Comparison of ENCODE assay signal across 10 mouse cellular contexts in genomic region chr4:126750863-126751555, GRCm38 (mm10). TPM values are rescaled to one million over a fixed set of nuclear protein-coding genes. Genes with fewer than 3 reads are reported as not detected.
DNase-seq lines count a peak whose midpoint lies in the region; ATAC-seq and TF ChIP-seq lines count a peak whose summit lies in the region.
"Had no signal": no experiment of that assay in that cellular context is flagged by ENCODE, and none has a peak within 500 bp of the region (broad histone marks: within the 10 kb centered on the region; RNA-seq: fewer than 3 reads in every experiment).

No protein-coding gene starts in this region.

- peak overlapping the region; percentile 61 for H3K4me2 ChIP-seq in neural tube, embryonic 11.5 days (ENCODE audit: low read depth)
- H3K4me2 ChIP-seq in intestine, embryonic 15.5 days (replicated peaks): 0 out of 2 replicates have a peak overlapping the region, but pooled peaks have one; percentile 98

- TF ChIP-seq CTCF in olfactory bulb, adult 2 months (IDR thresholded peaks at IDR 0.05; ENCODE audit: insufficient read depth, low read depth, low read length): no peak

- H3K9me3 ChIP-seq in neural tube, embryonic 11.5 days (ENCODE audit: control insufficient read depth, low read length): no peaks in the 10 kb centered on the region
- H3K9me3 ChIP-seq in intestine, embryonic 15.5 days: no peaks in the 10 kb centered on the region

- ATAC-seq in neural tube, embryonic 11.5 days (ENCODE audit: insufficient read depth, low FRiP score, low TSS enrichment): no peak
- ATAC-seq in intestine, embryonic 15.5 days: no peak

- no peak for TF ChIP-seq POLR2A in olfactory bulb, adult 2 months (IDR thresholded peaks at IDR 0.05; ENCODE audit: insufficient read depth, low read depth, low read length)

- 83% methylated on average over 8 of the region's 8 CpGs for WGBS in neural tube, embryonic 11.5 days
- WGBS in intestine, embryonic 15.5 days: 74% methylated on average over 8 of the region's 8 CpGs
- 33% methylated on average over 8 of the region's 8 CpGs for WGBS in olfactory bulb, adult 2 months

- H3K36me3 ChIP-seq in neural tube, embryonic 11.5 days (ENCODE audit: control insufficient read depth, insufficient read depth, low read length): peaks cover 8% of the 10 kb centered on the region; the same call in 1 of the 2 replicates
- H3K36me3 ChIP-seq in intestine, embryonic 15.5 days: peaks cover 17% of the 10 kb centered on the region

- no peak overlapping the region for H3K4me3 ChIP-seq in neural tube, embryonic 11.5 days (ENCODE audit: low read depth, low read length)
- H3K4me3 ChIP-seq in intestine, embryonic 15.5 days (replicated peaks): no peak overlapping the region
- peak overlapping the region; percentile 90 for H3K4me3 ChIP-seq in olfactory bulb, adult 2 months (ENCODE audit: insufficient read depth, low read depth, low read length)

- peaks cover 15% of the 10 kb centered on the region for H3K4me1 ChIP-seq in neural tube, embryonic 11.5 days (ENCODE audit: control insufficient read depth, insufficient read depth, low read length)
- H3K4me1 ChIP-seq in intestine, embryonic 15.5 days (replicated peaks): peaks cover 32% of the 10 kb centered on the region
- peaks cover 36% of the 10 kb centered on the region for H3K4me1 ChIP-seq in olfactory bulb, adult 2 months (ENCODE audit: control insufficient read depth, insufficient read depth, low read length)

- no peak overlapping the region for H3K9ac ChIP-seq in neural tube, embryonic 11.5 days (ENCODE audit: low read length)
- H3K9ac ChIP-seq in intestine, embryonic 15.5 days: no peak overlapping the region

- no peaks in the 10 kb centered on the region for H3K27me3 ChIP-seq in neural tube, embryonic 11.5 days (ENCODE audit: control insufficient read depth, insufficient read depth, low read length)
- no peaks in the 10 kb centered on the region for H3K27me3 ChIP-seq in intestine, embryonic 15.5 days (replicated peaks)

- no peak overlapping the region for H3K27ac ChIP-seq in neural tube, embryonic 11.5 days (ENCODE audit: low read depth, low read length)
- H3K27ac ChIP-seq in intestine, embryonic 15.5 days: no peak overlapping the region
- H3K27ac ChIP-seq in olfactory bulb, adult 2 months (ENCODE audit: insufficient read depth, low read depth, low read length): peak overlapping the region; percentile 77

- peak; percentile 57 for DNase-seq in cerebellum, adult 11-12 months
- DNase-seq in cerebellum, postnatal 14 days: no peak
- DNase-seq in neural tube, embryonic 11.5 days (ENCODE audit: low spot score): no peak
- DNase-seq in neural tube, embryonic 10.5 days (ENCODE audit: extremely low spot score, low spot score): no peak
- no peak for DNase-seq in urinary bladder, adult 18-20 months (ENCODE audit: low spot score in 2 of 2)
- DNase-seq in spleen, adult 18-20 months: no peak
- DNase-seq: lung, adult 2 months had no signal

RNA-seq across cellular contexts. Expression of gene Ncdn, which starts 2.2 kb away (rescaled TPM):
- 39.8 and 41.9 TPM in 2 replicates for polyA plus RNA-seq in neural tube, embryonic 11.5 days (2014; fragmentation: Nextera tagmentation; extraction: Ambion mirVana)
- polyA plus RNA-seq in intestine, embryonic 15.5 days (2015; fragmentation: Nextera tagmentation; extraction: Ambion mirVana): 27.3 TPM in 2 replicates
- polyA plus RNA-seq in olfactory bulb, adult 2 months (2012; ENCODE audit: insufficient read depth, insufficient read length, low replicate concordance, missing spikeins): 194 and 284 TPM in 2 replicates

RNA-seq across cellular contexts. Expression of gene AU040320, which starts 2.3 kb away (rescaled TPM):
- 32.4 and 34.2 TPM in 2 replicates for polyA plus RNA-seq in neural tube, embryonic 11.5 days (2014; fragmentation: Nextera tagmentation; extraction: Ambion mirVana)
- 29.3 and 30.4 TPM in 2 replicates for polyA plus RNA-seq in intestine, embryonic 15.5 days (2015; fragmentation: Nextera tagmentation; extraction: Ambion mirVana)
- not detected in 2 replicates for polyA plus RNA-seq in olfactory bulb, adult 2 months (2012; ENCODE audit: insufficient read depth, insufficient read length, low replicate concordance, missing spikeins)

RNA-seq across cellular contexts. Expression of gene Tfap2e, which starts 15.0 kb away (rescaled TPM):
- 0.11 TPM in 2 replicates for polyA plus RNA-seq in neural tube, embryonic 11.5 days (2014; fragmentation: Nextera tagmentation; extraction: Ambion mirVana)
- not detected in 2 replicates for polyA plus RNA-seq in intestine, embryonic 15.5 days (2015; fragmentation: Nextera tagmentation; extraction: Ambion mirVana)
- not detected in 2 replicates for polyA plus RNA-seq in olfactory bulb, adult 2 months (2012; ENCODE audit: insufficient read depth, insufficient read length, low replicate concordance, missing spikeins)
- polyA plus RNA-seq: heart, postnatal 0 days had no signal
